Mouse (Mus musculus): ENCODE measurements around the gene Arhgap45.
A peak's percentile ranks its signal among the peaks of the same experiment; 100 is the strongest.

DNA sequence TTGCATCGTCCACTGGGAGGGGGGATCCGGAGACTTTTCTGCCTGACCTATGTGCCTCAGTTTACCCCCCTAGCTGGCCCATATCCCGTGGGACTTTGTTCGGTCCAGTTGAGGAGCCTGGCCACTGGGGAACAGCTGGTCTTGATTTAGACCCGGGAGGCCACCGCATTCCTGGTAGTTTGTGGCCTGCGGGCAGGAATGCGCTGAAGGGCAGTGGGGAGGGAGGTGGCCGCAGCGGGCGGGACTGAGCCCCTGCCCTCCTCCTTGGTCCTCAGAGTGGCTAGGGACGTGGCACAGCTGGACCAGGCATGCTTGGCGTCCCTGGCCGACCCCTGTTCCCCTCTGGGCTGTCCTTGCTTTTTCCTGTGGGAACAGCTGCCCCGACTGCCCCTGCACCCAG, 26.6 kb upstream of the Arhgap45 start:
- no peak for TF ChIP-seq USF1 (IDR thresholded peaks at IDR 0.05; ENCODE audit: low read depth)
- TF ChIP-seq CTCF (IDR thresholded peaks at IDR 0.05; ENCODE audit: control insufficient read depth, insufficient read depth, insufficient read length), result no peak
- no peak for TF ChIP-seq CEBPB (IDR thresholded peaks at IDR 0.05; ENCODE audit: low read depth)
- TF ChIP-seq MAX (IDR thresholded peaks at IDR 0.05), result peak; percentile 77
- no peak for TF ChIP-seq MYOG (IDR thresholded peaks at IDR 0.05; ENCODE audit: control insufficient read depth, extremely low read depth, insufficient read length)
- peak; percentile 43 for TF ChIP-seq MYOD1 (IDR thresholded peaks at IDR 0.05; ENCODE audit: control insufficient read depth, insufficient read length, low read depth)

Data from C2C12 (cell line).